In genomic region chr13:4281471-4282412, GRCm38 (mm10) we compare ENCODE assay signal across 9 mouse cellular contexts. TPM values are rescaled to one million over a fixed set of nuclear protein-coding genes. Genes with fewer than 3 reads are reported as not detected.
DNase-seq lines count a peak whose midpoint lies in the region; ATAC-seq and TF ChIP-seq lines count a peak whose summit lies in the region.
"Had no signal": no experiment of that assay in that cellular context is flagged by ENCODE, and none has a peak within 500 bp of the region (broad histone marks: within the 10 kb centered on the region; RNA-seq: fewer than 3 reads in every experiment).

No protein-coding gene starts in this region.

- H3K79me2 ChIP-seq in CH12.LX (replicated peaks; ENCODE audit: control insufficient read depth, extremely low read depth, insufficient read depth, poor library complexity, severe bottlenecking) = peaks cover 10% of the 10 kb centered on the region

- H3K36me3 ChIP-seq in CH12.LX (replicated peaks in 1 of 2; ENCODE audit: control insufficient read depth in 1 of 2, insufficient read depth in 1 of 2, low read length in 1 of 2) = no peaks in the 10 kb centered on the region
- H3K36me3 ChIP-seq in embryonic facial prominence, embryonic 10.5 days (replicated peaks) = no peaks in the 10 kb centered on the region
- H3K36me3 ChIP-seq in hindbrain, embryonic 16.5 days (ENCODE audit: control insufficient read depth, insufficient read depth, low read length) = no peaks in the 10 kb centered on the region
- no peaks in the 10 kb centered on the region for H3K36me3 ChIP-seq in neural tube, embryonic 13.5 days

- 44% methylated on average over 7 of the region's 7 CpGs for WGBS in embryonic facial prominence, embryonic 10.5 days
- WGBS in hindbrain, embryonic 16.5 days = 42% methylated on average over 7 of the region's 7 CpGs
- 45% methylated on average over 7 of the region's 7 CpGs for WGBS in neural tube, embryonic 13.5 days

- no peaks in the 10 kb centered on the region for H3K27me3 ChIP-seq in CH12.LX (replicated peaks)
- H3K27me3 ChIP-seq in embryonic facial prominence, embryonic 10.5 days (replicated peaks; ENCODE audit: low read depth, poor library complexity, severe bottlenecking) = no peaks in the 10 kb centered on the region
- no peaks in the 10 kb centered on the region for H3K27me3 ChIP-seq in hindbrain, embryonic 16.5 days (replicated peaks; ENCODE audit: control insufficient read depth, insufficient read depth, low read length)
- H3K27me3 ChIP-seq in neural tube, embryonic 13.5 days = no peaks in the 10 kb centered on the region

- H3K4me2 ChIP-seq in CH12.LX (ENCODE audit: insufficient read depth, low read depth, poor library complexity, severe bottlenecking) = no peak overlapping the region
- no peak overlapping the region for H3K4me2 ChIP-seq in hindbrain, embryonic 16.5 days (ENCODE audit: low read length)
- H3K4me2 ChIP-seq in neural tube, embryonic 13.5 days = no peak overlapping the region

- H3K4me1 ChIP-seq in CH12.LX (ENCODE audit: control insufficient read depth in 1 of 2, insufficient read depth in 2 of 2) = peaks cover 4 to 6% of the 10 kb centered on the region in 2 experiments; a peak in 2 of 4 replicates
- no peaks in the 10 kb centered on the region for H3K4me1 ChIP-seq in embryonic facial prominence, embryonic 10.5 days
- H3K4me1 ChIP-seq in hindbrain, embryonic 16.5 days (ENCODE audit: control insufficient read depth, insufficient read depth, low read depth, low read length) = no peaks in the 10 kb centered on the region
- H3K4me1 ChIP-seq in neural tube, embryonic 13.5 days (replicated peaks) = no peaks in the 10 kb centered on the region

- TF ChIP-seq CTCF in gastrocnemius, adult 2 months (IDR thresholded peaks at IDR 0.05) = peak; percentile 58
- peak; percentile 28 to 79; a peak in 2 of 4 replicates for TF ChIP-seq CTCF in CH12.LX (conservative IDR thresholded peaks at IDR 0.05 in 1 of 2, IDR thresholded peaks at IDR 0.05 in 1 of 2; ENCODE audit: low read depth in 2 of 2, low read length in 2 of 2)

- dilution Hi-C loops in CH12.LX (cut with MboI; ENCODE audit: extremely low pct_ligation_motif_present, extremely low pct_unique_long_range_greater_than_20kb, low sequenced_read_pairs) = no loop called here

- in situ Hi-C loops in CH12.LX (cut with MboI; ENCODE audit: low pct_ligation_motif_present, low pct_unique_long_range_greater_than_20kb, low sequenced_read_pairs) = loop anchor here (5.0 kb wide), 1 partner anchor 149 kb away; no protein-coding TSS in a partner anchor

- DNase-seq in gastrocnemius, adult 2 months = no peak
- no peak for DNase-seq in gastrocnemius, postnatal 25 days
- DNase-seq in CH12.LX (ENCODE audit: extremely low read depth) = peak; percentile 53
- DNase-seq in embryonic facial prominence, embryonic 10.5 days (ENCODE audit: low spot score) = peak; percentile 12
- peak; percentile 17 to 22 for DNase-seq in left cerebral cortex, postnatal 36 days (ENCODE audit: low spot score in 2 of 2)

- no peak overlapping the region for H3K27ac ChIP-seq in gastrocnemius, adult 2 months
- no peak overlapping the region for H3K27ac ChIP-seq in CH12.LX (ENCODE audit: insufficient read depth, low read depth)
- no peak overlapping the region for H3K27ac ChIP-seq in embryonic facial prominence, embryonic 10.5 days (replicated peaks)
- no peak overlapping the region for H3K27ac ChIP-seq in hindbrain, embryonic 16.5 days (ENCODE audit: low read depth, low read length)
- H3K27ac ChIP-seq in neural tube, embryonic 13.5 days (replicated peaks) = no peak overlapping the region

- TF ChIP-seq RAD21 in CH12.LX (IDR thresholded peaks at IDR 0.05; ENCODE audit: low read depth, low read length) = peak; percentile 76

- intact Hi-C loops in gastrocnemius, adult 2 months (cut with DNase I) = loop anchor here (2.0 to 10.0 kb wide), 3 partner anchors 93 to 267 kb away; no protein-coding TSS in a partner anchor
- intact Hi-C loops in left cerebral cortex, postnatal 36 days (cut with DNase I) = loop anchor here (5.0 kb wide), 4 partner anchors 94 to 331 kb away; no protein-coding TSS in a partner anchor

- no peaks in the 10 kb centered on the region for H3K9me3 ChIP-seq in CH12.LX (replicated peaks; ENCODE audit: low read length)
- no peaks in the 10 kb centered on the region for H3K9me3 ChIP-seq in embryonic facial prominence, embryonic 10.5 days
- H3K9me3 ChIP-seq in hindbrain, embryonic 16.5 days (ENCODE audit: control insufficient read depth, low read length) = no peaks in the 10 kb centered on the region
- H3K9me3 ChIP-seq in neural tube, embryonic 13.5 days = no peaks in the 10 kb centered on the region

- no peak overlapping the region for H3K9ac ChIP-seq in CH12.LX (ENCODE audit: insufficient read depth, low read depth)
- H3K9ac ChIP-seq in hindbrain, embryonic 16.5 days (ENCODE audit: low read depth, low read length) = no peak overlapping the region
- no peak overlapping the region for H3K9ac ChIP-seq in neural tube, embryonic 13.5 days

- no peak overlapping the region for H3K4me3 ChIP-seq in gastrocnemius, adult 2 months
- H3K4me3 ChIP-seq in CH12.LX (replicated peaks in 1 of 3; ENCODE audit: low read depth in 2 of 3, low read length in 2 of 3, poor library complexity in 1 of 3) = no peak overlapping the region
- H3K4me3 ChIP-seq in embryonic facial prominence, embryonic 10.5 days = no peak overlapping the region
- no peak overlapping the region for H3K4me3 ChIP-seq in hindbrain, embryonic 16.5 days (ENCODE audit: low read length)
- no peak overlapping the region for H3K4me3 ChIP-seq in neural tube, embryonic 13.5 days

- TF ChIP-seq POLR2A in CH12.LX (IDR thresholded peaks at IDR 0.05; ENCODE audit: low read depth, low read length) = no peak

- ATAC-seq in hindbrain, embryonic 16.5 days = peak; percentile 86
- 0 out of 2 replicates have a peak, but pooled peaks have one; percentile 61 for ATAC-seq in neural tube, embryonic 13.5 days (ENCODE audit: low read depth)
- ATAC-seq in cerebellum, adult (ENCODE audit: insufficient number of reproducible peaks, low FRiP score, low TSS enrichment) = no peak; the same call in 1 of the 2 replicates

- no peak for TF ChIP-seq EP300 in CH12.LX (IDR thresholded peaks at IDR 0.05; ENCODE audit: low read length)

TF ChIP-seq in CH12.LX, 34 proteins besides CTCF, POLR2A, EP300 and RAD21:
- TF ChIP-seq TCF12 (IDR thresholded peaks at IDR 0.05; ENCODE audit: low read depth, low read length) (no peak), SMC3 (IDR thresholded peaks at IDR 0.05; ENCODE audit: low read depth, low read length) (peak; percentile 57)

RNA-seq across cellular contexts. Expression of gene Akr1c12, which starts 2.5 kb away (rescaled TPM):
- total RNA-seq in gastrocnemius, adult 2 months (2021) = not detected
- total RNA-seq in gastrocnemius, postnatal 25 days (2021) = not detected
- total RNA-seq in CH12.LX (2012; rRNA removed) (28.1 and 33.3 TPM in 2 replicates), CH12.LX (2014; rRNA removed) (23.9 and 30.2 TPM in 2 replicates)
- 31.3 and 35.2 TPM in 2 replicates for polyA plus RNA-seq in CH12.LX (2012; ENCODE audit: insufficient read length, low read depth)
- 0.15 TPM in 1 of 2 replicates, not detected in the other for polyA plus RNA-seq in embryonic facial prominence, embryonic 10.5 days (2016; fragmentation: Nextera tagmentation; extraction: Ambion mirVana)
- 0.14 and 0.33 TPM in 2 replicates for polyA plus RNA-seq in hindbrain, embryonic 16.5 days (2015; fragmentation: Nextera tagmentation; extraction: Ambion mirVana)
- total RNA-seq in left cerebral cortex, postnatal 36 days (2021) = not detected
- 0.24 TPM in 1 of 2 replicates, not detected in the other for polyA plus RNA-seq in neural tube, embryonic 13.5 days (2015; fragmentation: Nextera tagmentation; extraction: Ambion mirVana)
- total RNA-seq: neutrophil, adult 5-6 weeks had no signal

RNA-seq across cellular contexts. Expression of gene Akr1c19, which starts 53.2 kb away (rescaled TPM):
- under 1 TPM in 1 of 2 experiments, not detected in 1; 0.33 TPM for total RNA-seq in gastrocnemius, adult 2 months (2021)
- under 1 TPM in 1 of 2 experiments, not detected in 1; 0.28 TPM for total RNA-seq in gastrocnemius, postnatal 25 days (2021)
- total RNA-seq in CH12.LX (2012; rRNA removed) = not detected in 2 replicates
- total RNA-seq in CH12.LX (2014; rRNA removed) = not detected in 2 replicates
- polyA plus RNA-seq in CH12.LX (2012; ENCODE audit: insufficient read length, low read depth) = not detected in 2 replicates
- 0.23 and 0.29 TPM in 2 replicates for polyA plus RNA-seq in embryonic facial prominence, embryonic 10.5 days (2016; fragmentation: Nextera tagmentation; extraction: Ambion mirVana)
- 6.3 and 8.2 TPM in 2 replicates for polyA plus RNA-seq in hindbrain, embryonic 16.5 days (2015; fragmentation: Nextera tagmentation; extraction: Ambion mirVana)
- not detected for total RNA-seq in left cerebral cortex, postnatal 36 days (2021)
- polyA plus RNA-seq in neural tube, embryonic 13.5 days (2015; fragmentation: Nextera tagmentation; extraction: Ambion mirVana) = 4.1 and 4.2 TPM in 2 replicates

Comparison
In these comparisons a context has a peak if more than half of its experiments do, and no peak if none do; other contexts are left out.
1. DNase-seq: peak in CH12.LX (single experiment), embryonic facial prominence, embryonic 10.5 days (single experiment) and left cerebral cortex, postnatal 36 days (2 of 2); none in gastrocnemius, adult 2 months (single experiment) and gastrocnemius, postnatal 25 days (single experiment).
2. RNA of gene Akr1c12, which starts 2.5 kb away (total RNA-seq): 23.9 to 33.3 TPM in CH12.LX; not detected in gastrocnemius, adult 2 months, not detected in gastrocnemius, postnatal 25 days and not detected in left cerebral cortex, postnatal 36 days; every median in the first group is over 10 times any median in the second.